Mouse (Mus musculus) spleen, postnatal 14 days (tissue): ENCODE data around the gene Mrpl32.
A peak's percentile ranks its signal among the peaks of the same experiment; 100 is the strongest.

Experiments
- DNase-seq, 2 experiments: peaks; one replicate each; pipeline ENCODE4 v3.0.0; 2021 to 2022; ENCODE audit warnings: low spot score in 2 of 2

Mrpl32 gene

GRCm38 (mm10) chr13:14612926-14613529 lies at the start of gene Mrpl32, which contains the start of gene Psma2:
Mrpl32 (minus strand) TSS chr13:14613165.
Psma2 (plus strand) TSS chr13:14613240.
- peak; percentile 94 to 97 for DNase-seq

GRCm38 (mm10) chr13:14649301-14649700 lies 36.3 kb upstream of the Mrpl32 start:
- DNase-seq: no peak

- no peak for DNase-seq
Measured at GRCm38 (mm10) chr13:14639998-14640397, 27.0 kb upstream of the Mrpl32 start.

GRCm38 (mm10) chr13:14629726-14630641 lies 17.0 kb upstream of the Mrpl32 start, which contains the start of gene AW209491:
AW209491 (plus strand) TSS chr13:14630154.
- peak; percentile 77 to 80 for DNase-seq

- DNase-seq: peak; percentile 39 to 73
Measured at GRCm38 (mm10) chr13:14618724-14619123, 5.8 kb upstream of the Mrpl32 start.

GRCm38 (mm10) chr13:14613553-14613952 lies 588 bp upstream of the Mrpl32 start:
- DNase-seq: no peak

GRCm38 (mm10) chr13:14612463-14612862 lies 502 bp downstream of the Mrpl32 start:
- DNase-seq: no peak

GRCm38 (mm10) chr13:14607616-14608015 lies 5.3 kb downstream of the Mrpl32 start:
- no peak for DNase-seq

- no peak for DNase-seq
Measured at GRCm38 (mm10) chr13:14602744-14603143, 10.2 kb downstream of the Mrpl32 start.

GRCm38 (mm10) chr13:14580392-14580791 lies 32.6 kb downstream of the Mrpl32 start:
- no peak for DNase-seq

GRCm38 (mm10) chr13:14574128-14574527 lies 38.8 kb downstream of the Mrpl32 start:
- no peak for DNase-seq

GRCm38 (mm10) chr13:14561336-14561735 lies 51.6 kb downstream of the Mrpl32 start:
- DNase-seq: no peak
